Mouse (Mus musculus): Measurements from ENCODE around the gene Zic1.

Gene Zic1

GRCm38 (mm10) chr9:91384136-91384500 lies 18.5 kb upstream of the Zic1 start:
- no peak for DNase-seq (ENCODE audit: low spot score)

- DNase-seq (ENCODE audit: low spot score): no peak
These were observed 18.0 kb upstream of the Zic1 start for GRCm38 (mm10) chr9:91383441-91384135.

- no peak for DNase-seq (ENCODE audit: low spot score)
These were observed 17.1 kb upstream of the Zic1 start for GRCm38 (mm10) chr9:91382471-91383255.

GRCm38 (mm10) chr9:91382111-91382379 lies 16.4 kb upstream of the Zic1 start:
- no peak for DNase-seq (ENCODE audit: low spot score)

DNA sequence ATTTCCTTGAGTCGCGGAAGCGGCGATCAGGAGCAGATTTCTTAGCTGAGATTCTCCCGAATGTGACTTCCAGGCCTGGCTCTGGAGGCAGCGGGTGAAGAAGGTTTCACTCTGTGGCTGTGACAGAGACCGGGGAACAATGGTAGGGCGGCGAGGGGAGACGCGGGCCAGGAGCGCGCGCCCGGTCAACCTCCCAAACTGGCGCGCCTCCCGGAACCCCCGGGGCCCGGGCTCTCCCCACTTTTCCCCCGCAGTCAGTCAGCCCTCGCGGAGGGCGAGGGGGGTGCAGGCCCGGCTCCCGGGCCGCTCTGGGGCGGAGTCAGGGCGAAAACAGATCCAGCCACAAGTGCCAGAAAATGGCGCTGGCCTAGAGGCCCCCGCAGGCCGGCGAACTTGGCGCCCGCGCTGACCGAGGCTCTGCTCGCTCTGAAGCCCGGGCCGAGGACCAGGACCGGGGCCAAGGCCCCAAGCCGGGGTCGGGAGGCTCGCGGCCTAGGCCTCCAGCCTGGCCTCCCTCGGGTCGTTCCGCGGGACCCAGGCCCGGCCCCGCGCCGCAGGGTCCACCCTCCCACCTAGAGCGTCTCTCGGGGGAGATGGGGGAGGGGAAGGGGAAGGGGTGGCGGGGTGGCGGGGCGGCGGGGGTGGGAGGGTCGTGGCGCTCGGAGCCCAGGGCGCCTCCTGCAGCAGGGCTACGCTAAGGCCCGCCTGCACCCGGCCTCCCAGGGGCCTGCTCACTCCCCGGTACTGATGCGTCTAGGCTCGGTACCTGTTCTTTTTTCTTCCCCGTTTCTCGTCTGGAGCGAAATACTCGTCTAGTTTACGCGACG lies 15.9 kb upstream of the Zic1 start:
- no peak for DNase-seq (ENCODE audit: low spot score)

DNA sequence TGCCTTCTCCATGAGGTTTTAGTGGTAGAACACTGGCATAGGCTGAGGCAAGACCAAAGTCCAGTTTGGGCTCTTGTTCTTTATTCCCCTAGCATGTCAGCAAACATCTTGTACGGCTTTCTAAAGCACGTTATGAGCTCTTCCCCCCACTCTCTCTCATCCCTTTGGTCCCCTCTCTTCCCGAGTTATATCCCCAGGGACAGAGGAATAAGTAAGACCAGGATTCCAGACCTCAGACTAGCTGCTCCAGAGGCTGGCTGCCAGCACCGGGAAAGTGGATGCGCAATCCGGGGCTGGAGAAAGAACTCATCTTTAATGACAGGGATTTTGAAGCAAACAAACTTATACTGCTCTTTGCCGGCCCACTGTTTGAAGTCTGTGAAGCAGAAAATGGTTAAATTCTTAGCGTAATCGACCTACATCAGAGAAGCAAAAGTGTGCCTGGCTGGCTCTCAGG lies 14.9 kb upstream of the Zic1 start:
- no peak for DNase-seq (ENCODE audit: low spot score)

GRCm38 (mm10) chr9:91379781-91380457 lies 14.3 kb upstream of the Zic1 start:
- DNase-seq (ENCODE audit: low spot score): no peak

GRCm38 (mm10) chr9:91379300-91379635 lies 13.7 kb upstream of the Zic1 start:
- no peak for DNase-seq (ENCODE audit: low spot score)

DNA sequence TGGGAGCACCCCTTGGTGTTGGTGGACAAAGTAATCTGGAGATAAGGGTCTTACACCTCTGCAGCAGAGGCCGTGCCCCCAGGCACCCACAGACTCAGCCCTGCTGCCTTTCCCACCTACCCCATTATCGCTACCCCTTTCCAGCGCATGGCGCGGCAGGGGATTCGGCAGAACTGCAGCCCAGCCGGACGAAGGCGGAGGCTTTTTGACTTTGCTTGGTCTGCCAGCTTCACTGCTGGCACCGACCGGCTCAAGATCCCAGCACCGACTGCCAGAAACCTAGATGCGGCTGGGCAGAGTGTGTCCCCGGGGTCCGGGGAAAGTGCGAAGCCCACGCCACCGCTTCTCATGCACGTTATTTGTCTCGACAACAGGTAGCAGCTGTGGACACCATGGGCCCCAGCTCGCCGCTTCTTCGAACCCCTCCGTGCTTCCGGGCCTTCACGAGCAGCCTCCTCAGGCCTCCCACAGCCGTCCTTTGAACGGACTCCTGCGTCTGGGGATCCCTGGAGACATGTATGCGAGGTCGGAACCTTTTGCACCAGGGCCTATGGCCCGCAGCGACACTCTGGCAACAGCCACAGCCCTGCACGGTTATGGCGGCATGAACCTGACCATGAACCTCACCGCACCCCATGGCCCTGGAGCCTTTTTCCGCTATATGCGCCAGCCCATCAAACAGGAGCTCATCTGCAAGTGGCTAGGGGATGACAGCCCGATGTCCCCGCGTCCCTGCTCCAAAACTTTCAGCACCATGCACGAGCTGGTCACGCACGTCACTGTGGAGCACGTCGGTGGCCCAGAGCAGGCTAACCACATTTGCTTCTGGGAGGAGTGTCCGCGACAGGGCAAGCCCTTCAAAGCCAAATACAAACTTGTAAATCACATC lies 13.0 kb upstream of the Zic1 start:
- DNase-seq (ENCODE audit: low spot score): no peak

DNA sequence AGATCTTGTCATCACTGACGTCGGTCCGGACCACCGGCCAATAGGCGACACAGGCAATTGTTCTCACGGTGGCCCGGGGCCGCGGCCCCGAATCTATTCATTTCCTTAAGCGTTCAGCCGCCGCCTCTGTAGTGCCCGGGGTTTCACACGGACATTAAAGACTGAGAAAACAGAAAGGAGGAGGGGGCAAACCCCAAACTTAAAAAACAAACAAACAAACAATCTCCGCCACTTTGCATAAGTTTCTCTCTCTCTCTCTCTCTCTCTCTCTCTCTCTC lies 12.2 kb upstream of the Zic1 start:
- DNase-seq (ENCODE audit: low spot score): no peak

DNA sequence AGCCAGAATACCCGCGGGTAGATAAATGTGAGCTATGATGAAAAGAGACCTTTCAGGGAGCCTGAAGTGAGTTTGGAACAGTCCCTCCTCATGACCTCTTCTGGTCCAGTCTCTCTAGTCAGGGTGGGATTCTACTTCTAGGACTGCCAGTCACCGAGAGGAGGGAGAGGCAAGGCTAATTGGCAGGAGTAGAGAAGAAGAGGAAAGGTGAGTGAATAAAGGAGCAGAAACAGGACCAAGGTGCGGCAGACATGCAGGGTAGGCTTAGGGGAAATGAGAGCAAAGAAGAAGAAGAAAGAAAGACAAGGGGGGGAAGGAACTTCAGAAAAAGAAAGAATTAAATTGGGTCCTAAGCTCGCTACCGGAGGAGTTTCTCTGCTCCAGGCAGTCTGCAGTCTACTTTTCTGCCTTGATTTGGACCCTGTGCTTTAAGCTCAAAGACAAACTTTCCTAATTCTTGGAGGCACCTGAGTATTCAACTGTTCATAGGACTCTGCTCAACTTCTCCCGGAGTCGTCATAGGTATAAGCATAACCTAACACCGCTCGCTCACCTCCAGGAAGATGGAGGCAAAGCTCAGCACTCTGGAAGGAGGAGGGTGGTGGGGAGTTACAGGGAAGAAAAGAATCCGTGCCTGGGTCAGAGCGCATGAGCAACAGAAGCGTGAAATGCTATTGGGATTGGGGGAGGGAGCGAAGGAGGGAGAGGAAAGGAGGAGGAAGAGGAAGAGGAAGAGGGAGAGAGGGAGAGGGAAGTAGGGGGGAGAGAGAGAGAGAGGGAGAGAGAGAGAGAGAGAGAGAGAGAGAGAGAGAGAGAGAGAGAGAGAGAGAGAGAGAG lies 11.6 kb upstream of the Zic1 start:
- no peak for DNase-seq (ENCODE audit: low spot score)

GRCm38 (mm10) chr9:91374665-91375064 lies 9.1 kb upstream of the Zic1 start:
- DNase-seq (ENCODE audit: low spot score): no peak

DNA sequence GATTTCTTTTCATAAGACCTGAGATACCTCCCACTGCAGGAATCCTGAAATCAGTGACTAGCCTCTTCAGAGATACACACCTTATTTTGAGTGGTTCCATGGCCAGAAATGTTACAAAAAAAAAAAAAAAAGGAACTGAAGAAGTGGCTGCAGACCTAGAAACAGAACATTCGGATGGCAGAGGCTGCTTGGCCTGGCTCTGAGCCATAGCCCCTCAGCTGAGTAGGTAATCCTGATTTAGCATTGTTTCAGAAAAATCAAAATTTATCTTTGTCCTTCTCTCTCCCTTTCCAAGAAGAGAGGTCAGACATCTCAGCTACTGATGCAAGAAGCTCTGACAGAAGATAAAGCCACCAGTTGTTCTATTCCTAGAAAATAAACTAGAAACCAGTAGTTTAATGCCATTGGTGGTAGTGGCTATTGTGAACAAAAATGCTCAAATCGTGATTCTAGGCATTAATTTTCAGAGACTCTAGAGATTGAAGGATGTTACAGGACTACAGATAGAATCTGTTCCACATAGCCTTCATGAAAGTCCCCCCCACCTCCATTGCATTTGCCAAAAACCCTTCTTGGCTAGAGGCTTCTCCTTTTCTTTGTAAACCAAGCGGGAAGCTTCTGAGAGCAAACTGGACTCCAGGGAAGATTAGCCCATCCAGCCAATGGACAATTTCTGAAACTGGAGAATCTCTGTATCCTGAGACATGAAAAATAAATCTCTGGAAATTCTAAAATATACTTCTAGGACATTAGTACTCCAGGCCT lies 8.4 kb upstream of the Zic1 start:
- no peak for DNase-seq (ENCODE audit: low spot score)

DNA sequence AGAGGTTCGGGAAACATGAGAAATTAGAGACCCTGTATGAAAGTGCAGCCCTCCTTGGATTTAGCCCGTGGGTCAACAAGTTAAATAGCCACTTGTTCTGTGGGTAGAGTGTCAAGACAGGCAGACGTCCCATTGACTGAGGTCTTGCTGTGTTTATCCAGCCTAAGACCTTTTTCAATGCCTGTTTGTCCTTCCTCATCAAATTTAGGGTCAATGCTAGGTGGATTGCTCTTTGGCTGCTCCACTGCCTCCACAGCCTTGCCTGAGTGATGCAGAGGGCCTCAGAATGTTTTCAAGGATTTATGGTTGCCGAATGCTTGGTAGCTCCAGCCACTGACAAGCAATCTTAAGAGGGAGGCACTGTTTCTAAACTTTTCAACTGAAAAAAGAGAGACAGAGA lies 6.0 kb upstream of the Zic1 start:
- DNase-seq (ENCODE audit: low spot score): no peak

DNA sequence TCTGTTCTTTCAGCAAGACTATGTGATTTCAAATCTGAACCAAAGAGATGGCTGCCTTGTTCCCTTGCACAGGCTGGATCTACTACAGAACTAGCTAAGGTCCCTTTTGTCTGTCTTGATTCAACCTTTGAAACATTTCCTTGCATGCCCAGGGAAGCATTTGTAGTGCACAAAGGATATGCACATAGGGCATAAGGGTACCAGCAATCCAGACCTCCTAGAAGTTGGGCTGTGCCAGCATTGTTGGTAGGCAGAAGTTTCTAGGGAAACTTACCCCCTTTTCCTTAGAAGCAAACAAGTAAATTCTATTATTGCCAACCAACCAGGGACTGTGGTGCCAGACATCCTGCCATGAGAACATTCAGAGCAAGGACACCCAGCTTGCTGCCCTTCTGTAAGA lies 5.4 kb upstream of the Zic1 start:
- DNase-seq (ENCODE audit: low spot score): no peak

- no peak for DNase-seq (ENCODE audit: low spot score)
These were observed 4.6 kb upstream of the Zic1 start for GRCm38 (mm10) chr9:91370191-91370708.

DNA sequence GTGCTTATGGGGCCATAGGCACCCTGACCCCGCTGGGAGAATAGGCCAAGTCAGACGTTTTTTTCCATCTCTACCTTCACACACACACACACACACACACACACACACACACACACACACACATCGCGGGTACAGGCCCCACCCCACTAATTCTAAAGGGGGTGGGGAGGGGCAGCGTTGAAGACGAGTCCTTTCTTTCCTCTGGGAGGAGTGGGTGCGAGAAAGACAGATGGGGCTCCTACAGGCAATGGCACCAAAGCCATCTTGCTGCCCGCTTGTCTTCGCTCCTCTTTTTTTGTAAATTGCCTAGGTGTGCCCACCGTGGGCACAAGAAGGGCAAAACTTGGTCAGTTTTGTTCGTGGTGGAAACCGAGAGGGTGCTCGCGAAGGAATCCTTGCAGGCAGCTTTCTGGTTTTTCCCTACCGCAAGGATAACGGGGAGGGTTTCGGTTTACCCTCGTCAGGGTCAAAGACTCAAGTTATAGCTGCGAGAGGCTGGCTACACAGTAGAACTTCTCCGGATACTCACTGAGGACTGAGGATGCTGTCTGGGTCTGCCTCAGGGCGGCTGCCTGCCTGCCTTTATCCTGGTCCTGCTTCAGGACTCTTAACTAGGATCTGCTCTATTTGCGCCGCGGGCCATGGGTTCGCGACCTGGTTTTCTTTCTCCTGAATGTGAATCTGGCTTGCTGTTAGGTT lies 3.8 kb upstream of the Zic1 start:
- DNase-seq (ENCODE audit: low spot score): no peak

DNA sequence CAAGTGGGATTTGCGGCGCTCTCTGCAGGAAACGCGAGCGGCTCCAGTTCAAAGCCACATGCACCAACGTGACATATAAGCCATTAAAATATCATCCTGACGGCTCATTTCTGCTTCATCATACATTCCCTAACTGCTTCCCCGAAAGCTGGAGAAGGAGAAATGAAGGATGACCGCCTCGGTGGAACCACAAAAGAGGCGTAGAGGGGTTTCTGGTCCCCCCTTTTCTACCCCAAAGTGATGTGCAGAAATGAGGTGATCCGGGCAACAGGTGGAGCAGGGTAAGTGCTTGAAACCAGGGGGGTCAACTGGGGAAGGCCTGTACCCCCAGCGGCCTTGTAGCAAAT lies 3.3 kb upstream of the Zic1 start:
- DNase-seq (ENCODE audit: low spot score): no peak

GRCm38 (mm10) chr9:91368150-91368549 lies 2.5 kb upstream of the Zic1 start:
- no peak for DNase-seq (ENCODE audit: low spot score)
